Mouse (Mus musculus) embryo, embryonic 9.5 days (tissue): ENCODE measurements around the gene Gm3739.
"Not testable (repeated sequence)": the region's sequence is repeated elsewhere in the genome, so short reads cannot be mapped to it uniquely, and the experiment has no call there.

ENCODE experiments used
- DNase-seq: peaks from one replicate; pipeline ENCODE4 v3.0.0-alpha.2; 2017; ENCODE audit errors: extremely low spot score

Gene Gm3739

GRCm38 (mm10) chr14:7314661-7315060 is at the start of gene Gm3739:
Gene Gm3739 (minus strand): TSS chr14:7315049.
- not testable (repeated sequence) for DNase-seq

GRCm38 (mm10) chr14:7332295-7332694 is 17.4 kb upstream of the Gm3739 start, which contains the start of gene Gm5797:
Gene Gm5797 (minus strand): TSS chr14:7332395.
- not testable (repeated sequence) for DNase-seq

GRCm38 (mm10) chr14:7315093-7315492 is 244 bp upstream of the Gm3739 start:
- DNase-seq = peak; percentile 74

GRCm38 (mm10) chr14:7264614-7265013 is 50.2 kb downstream of the Gm3739 start, which contains the start of gene Gm3727:
Gene Gm3727 (minus strand): TSS chr14:7264714.
- not testable (repeated sequence) for DNase-seq
